In the genomic region with DNA sequence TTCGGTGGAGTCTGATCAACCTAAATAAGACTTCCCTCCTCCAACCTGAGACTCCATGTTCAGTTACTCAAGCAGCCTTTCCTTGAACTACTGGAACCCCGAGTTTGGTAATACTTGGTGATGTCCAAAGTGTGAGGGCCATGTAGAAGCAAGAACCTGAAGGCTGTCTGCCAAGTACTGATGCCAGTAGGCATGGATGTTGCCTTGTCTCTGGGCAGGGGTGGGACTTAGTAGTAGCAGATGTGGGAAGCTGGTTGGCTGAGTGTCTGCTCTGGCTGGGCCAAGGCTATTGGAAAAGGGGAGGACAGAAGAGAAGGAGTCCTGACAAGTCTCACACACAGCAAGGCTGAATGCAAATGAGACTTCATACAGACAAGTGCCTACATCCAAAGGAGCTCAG, we compare ENCODE assay signal across 19 mouse cellular contexts.
A peak's percentile ranks its signal among the peaks of the same experiment; 100 is the strongest.
DNase-seq lines count a peak whose midpoint lies in the region; ATAC-seq and TF ChIP-seq lines count a peak whose summit lies in the region.
"Had no signal": no experiment of that assay in that cellular context is flagged by ENCODE, and none has a peak within 500 bp of the region (broad histone marks: within the 10 kb centered on the region; RNA-seq: fewer than 3 reads in every experiment).

No protein-coding gene starts in this region.

- intact Hi-C loops in heart, postnatal 10 days (cut with DNase I), result no loop called here

- no peak for TF ChIP-seq CTCF in liver, adult 2 months (IDR thresholded peaks at IDR 0.05; ENCODE audit: low read depth, low read length)
- TF ChIP-seq CTCF in liver, postnatal 0 days (IDR thresholded peaks at IDR 0.05; ENCODE audit: low read depth), result no peak

- 75% methylated on average over 2 of the region's 2 CpGs for WGBS in liver, adult 2 months
- WGBS in liver, postnatal 0 days (ENCODE audit: insufficient replicate concordance), result 73% methylated on average over 2 of the region's 2 CpGs

- DNase-seq in adrenal gland, adult 8-10 months, result peak; percentile 79
- no peak for DNase-seq in adrenal gland, postnatal 25 days
- peak; percentile 40 for DNase-seq in liver, adult 2 months (ENCODE audit: extremely low read depth, low read depth, low spot score)
- DNase-seq in liver, postnatal 0 days, result no peak
- DNase-seq in gonadal fat pad, adult 2 months (ENCODE audit: low read depth), result peak; percentile 58
- DNase-seq in heart, postnatal 10 days, result no peak
- DNase-seq: cerebellum, adult 11 months; cerebellum, adult 18-20 months; cerebellum, adult 8-10 months; cerebellum, adult 9-11 months; cerebellum, postnatal 14 days; cerebellum, postnatal 36 days; embryo, embryonic 11 days; forebrain, postnatal 0 days had no signal

- no peaks in the 10 kb centered on the region for H3K4me1 ChIP-seq in liver, adult 2 months (ENCODE audit: control insufficient read depth, insufficient read depth, low read length)
- H3K4me1 ChIP-seq in liver, postnatal 0 days (ENCODE audit: insufficient read depth), result peaks cover 11% of the 10 kb centered on the region; the same call in 1 of the 2 replicates
- H3K4me1 ChIP-seq: forebrain, embryonic 15.5 days had no signal

- no peak overlapping the region for H3K4me2 ChIP-seq in liver, postnatal 0 days (ENCODE audit: low read depth, low read length)
- H3K4me2 ChIP-seq: embryonic facial prominence, embryonic 13.5 days; embryonic facial prominence, embryonic 15.5 days; forebrain, embryonic 13.5 days; forebrain, embryonic 15.5 days had no signal

- no peaks in the 10 kb centered on the region for H3K79me2 ChIP-seq in liver, adult 2 months (ENCODE audit: control insufficient read depth, insufficient read depth, low read length)

- no peaks in the 10 kb centered on the region for H3K9me3 ChIP-seq in liver, postnatal 0 days (ENCODE audit: low read length)
- H3K9me3 ChIP-seq: embryonic facial prominence, embryonic 13.5 days; embryonic facial prominence, embryonic 15.5 days; forebrain, embryonic 13.5 days; forebrain, embryonic 15.5 days had no signal

- ATAC-seq in liver, postnatal 0 days, result no peak
- ATAC-seq: forebrain, embryonic 13.5 days; forebrain, embryonic 15.5 days; forebrain, postnatal 0 days had no signal

- H3K36me3 ChIP-seq in liver, adult 2 months (ENCODE audit: control insufficient read depth, insufficient read depth, low read length), result no peaks in the 10 kb centered on the region
- no peaks in the 10 kb centered on the region for H3K36me3 ChIP-seq in liver, postnatal 0 days (replicated peaks; ENCODE audit: insufficient read depth, low read length)
- H3K36me3 ChIP-seq: embryonic facial prominence, embryonic 13.5 days; embryonic facial prominence, embryonic 15.5 days; forebrain, embryonic 15.5 days had no signal

- H3K27me3 ChIP-seq in liver, adult 2 months (ENCODE audit: control insufficient read depth, insufficient read depth, low read length), result no peaks in the 10 kb centered on the region
- no peaks in the 10 kb centered on the region for H3K27me3 ChIP-seq in liver, postnatal 0 days (ENCODE audit: insufficient read depth, low read length)
- H3K27me3 ChIP-seq: embryonic facial prominence, embryonic 15.5 days; forebrain, embryonic 13.5 days; forebrain, embryonic 15.5 days had no signal

- H3K27ac ChIP-seq in liver, adult 2 months (replicated peaks; ENCODE audit: insufficient read depth, low read depth, low read length), result no peak overlapping the region
- H3K27ac ChIP-seq in liver, postnatal 0 days (ENCODE audit: low read depth), result no peak overlapping the region
- H3K27ac ChIP-seq: embryonic facial prominence, embryonic 13.5 days; embryonic facial prominence, embryonic 15.5 days; forebrain, embryonic 13.5 days; forebrain, embryonic 15.5 days had no signal

- no peak overlapping the region for H3K4me3 ChIP-seq in liver, adult 2 months (ENCODE audit: insufficient read depth, low read depth, low read length)
- H3K4me3 ChIP-seq in liver, postnatal 0 days (ENCODE audit: low read depth, low read length), result no peak overlapping the region
- H3K4me3 ChIP-seq: embryonic facial prominence, embryonic 13.5 days; embryonic facial prominence, embryonic 15.5 days; erythroblast, embryonic 14.5 days; forebrain, embryonic 13.5 days; forebrain, embryonic 15.5 days had no signal

- H3K9ac ChIP-seq in liver, adult 2 months (ENCODE audit: low read depth, low read length), result no peak overlapping the region
- H3K9ac ChIP-seq in liver, postnatal 0 days (replicated peaks), result no peak overlapping the region
- H3K9ac ChIP-seq: embryonic facial prominence, embryonic 13.5 days; embryonic facial prominence, embryonic 15.5 days; forebrain, embryonic 13.5 days; forebrain, embryonic 15.5 days; forebrain, postnatal 0 days had no signal

- no peak for TF ChIP-seq POLR2A in liver, adult 2 months (IDR thresholded peaks at IDR 0.05; ENCODE audit: extremely low read depth, insufficient read depth, low read length)

- TF ChIP-seq EP300 in liver, postnatal 0 days (IDR thresholded peaks at IDR 0.05; ENCODE audit: low read depth), result no peak

Comparison
In these comparisons a context has a peak if more than half of its experiments do, and no peak if none do; other contexts are left out.
1. DNase-seq: peak in adrenal gland, adult 8-10 months (single experiment), liver, adult 2 months (single experiment) and gonadal fat pad, adult 2 months (single experiment); none in adrenal gland, postnatal 25 days (single experiment), liver, postnatal 0 days (single experiment) and heart, postnatal 10 days (0 of 2).